Mouse (Mus musculus) liver, embryonic 14.5 days (tissue): Measurements from ENCODE around the gene Rhod.

Experiments
- CTCF ChIP-seq: IDR thresholded peaks from 2 replicates; pipeline ENCODE4 v1.5.1; 2016; ENCODE audit warnings: antibody characterized with exemption, low read depth, control low read depth
- EP300 ChIP-seq: IDR thresholded peaks from 2 replicates; pipeline ENCODE4 v1.6.1; 2016; ENCODE audit warnings: antibody characterized with exemption, low read depth

DNA sequence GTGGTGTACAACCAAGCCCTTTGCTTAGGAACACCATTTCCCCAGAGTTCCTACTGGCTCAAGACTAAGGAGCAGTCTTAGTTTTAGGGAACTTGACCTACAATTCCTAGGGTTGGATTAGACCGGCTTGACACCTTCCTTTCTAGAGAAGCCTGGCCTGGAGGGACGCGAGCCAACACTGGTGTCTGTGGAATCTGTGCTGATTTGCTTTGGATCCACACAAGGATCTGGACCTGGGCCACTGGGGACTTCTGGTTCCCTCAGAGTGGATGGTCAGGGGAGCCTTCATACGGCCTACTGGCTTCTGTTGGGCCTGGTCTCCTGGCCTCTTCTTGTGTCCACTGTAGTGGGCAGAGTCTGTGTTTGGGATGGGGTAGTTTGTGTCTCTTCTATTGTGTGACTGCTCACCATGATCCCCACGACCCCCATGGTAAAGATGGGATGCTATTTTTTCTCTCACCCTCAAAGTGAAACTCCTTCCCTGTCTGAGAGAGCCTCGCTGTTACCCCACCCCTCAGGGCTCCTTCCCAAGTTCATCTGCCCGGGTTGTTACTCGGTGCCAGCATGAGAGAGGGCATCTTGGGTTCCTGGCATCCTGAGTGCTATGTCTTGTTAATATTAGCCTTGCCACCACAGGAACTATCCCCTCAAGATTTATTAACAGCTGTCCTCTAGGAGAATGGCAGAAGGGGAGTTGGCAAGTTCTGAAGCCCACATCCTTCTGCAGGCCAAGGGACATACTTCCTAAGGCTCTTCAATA, 7.6 kb upstream of the Rhod start:
- TF ChIP-seq CTCF, result no peak
- TF ChIP-seq EP300, result no peak
